Mouse (Mus musculus) embryonic facial prominence, embryonic 11.5 days (tissue): Measurements from ENCODE around the gene Alk. TPM values are rescaled to one million over a fixed set of nuclear protein-coding genes. Genes with fewer than 3 reads are reported as not detected.

ENCODE experiments used
- ATAC-seq: fragments of 200-750 bp; cut with Nextera tagmentation; replicated peaks from 2 replicates; pipeline ENCODE4 v1.8.0; 2017; ENCODE audit warnings: low read depth; ENCODE audit not compliant: insufficient number of reproducible peaks, low FRiP score, low TSS enrichment
- DNase-seq: peaks from one replicate; pipeline ENCODE4 v3.0.0-alpha.2; 2015; ENCODE audit warnings: low spot score
- H3K27ac ChIP-seq: fragments of 300-500 bp; sonication (generic); replicated peaks from 2 replicates; pipeline ENCODE4 v1.5.1; 2014; ENCODE audit warnings: mild to moderate bottlenecking, low read depth, low read length, control low read depth
- H3K27me3 ChIP-seq: fragments of 300-500 bp; sonication (generic); 2 replicates; pipeline ENCODE4 v1.6.1; 2014; ENCODE audit warnings: mild to moderate bottlenecking, low read length, moderate library complexity, mixed read lengths; ENCODE audit not compliant: control insufficient read depth, insufficient read depth
- H3K36me3 ChIP-seq: fragments of 300-500 bp; sonication (generic); replicated peaks from 2 replicates; pipeline ENCODE4 v1.6.1; 2014; ENCODE audit warnings: low read depth, mild to moderate bottlenecking, low read length, moderate library complexity, mixed read lengths; ENCODE audit not compliant: control insufficient read depth, insufficient read depth
- H3K4me1 ChIP-seq: fragments of 300-500 bp; sonication (generic); 2 replicates; pipeline ENCODE4 v1.6.1; 2014; ENCODE audit warnings: low read length, mixed read lengths; ENCODE audit not compliant: control insufficient read depth, insufficient read depth
- H3K4me2 ChIP-seq: fragments of 300-500 bp; sonication (generic); 2 replicates; pipeline ENCODE4 v1.6.1; 2014; ENCODE audit warnings: low read depth, mild to moderate bottlenecking, control low read depth, low read length, moderate library complexity
- H3K4me3 ChIP-seq: fragments of 300-500 bp; sonication (generic); 2 replicates; pipeline ENCODE4 v1.5.1; 2014; ENCODE audit warnings: low read depth, low read length, control low read depth
- H3K9ac ChIP-seq: fragments of 300-500 bp; sonication (generic); replicated peaks from 2 replicates; pipeline ENCODE4 v1.6.1; 2014; ENCODE audit warnings: mild to moderate bottlenecking, control low read depth, low read length
- H3K9me3 ChIP-seq: fragments of 300-500 bp; sonication (generic); replicated peaks from 2 replicates; pipeline ENCODE4 v1.6.1; 2016; ENCODE audit warnings: mild to moderate bottlenecking, low read length, inconsistent platforms, mixed read lengths; ENCODE audit not compliant: control insufficient read depth
- WGBS: fragments of 180-500 bp; shearing (Covaris S2); extraction: QIAGEN DNeasy Blood & Tissue Kit; methylation state at CpG from one replicate; pipeline ENCODE4 v1.1.7; 2014; 5-methylcytosine and 5-hydroxymethylcytosine counted together
- polyA plus RNA-seq: library from polyadenylated mRNA; unstranded; fragments of >200 nt; fragmentation: Nextera tagmentation; extraction: Ambion mirVana; gene quantifications from 2 replicates; pipeline ENCODE4 v1.2.1, GENCODE M21; 2014

Gene Alk
- polyA plus RNA-seq, 1 experiment from 2014 or later: 0.38 TPM

DNA sequence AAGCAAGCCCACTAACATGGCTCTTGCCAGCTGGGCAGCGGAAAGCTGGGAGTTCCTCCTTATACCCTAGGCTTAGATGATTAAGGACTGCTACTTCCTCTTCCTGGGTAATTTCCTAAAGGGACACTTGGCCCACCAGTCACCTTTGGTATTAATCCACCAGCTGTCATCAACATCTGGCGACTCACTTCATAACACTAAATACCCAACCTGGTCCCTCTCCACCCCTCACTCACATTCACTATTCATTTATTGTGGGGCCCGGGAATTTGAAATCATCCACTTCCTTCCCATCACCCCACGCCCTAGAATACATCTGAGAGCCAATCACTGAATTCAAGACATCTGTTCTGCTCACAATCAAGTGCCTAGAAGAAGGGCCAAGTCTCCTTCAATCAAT, 235.4 kb downstream of the Alk start:
- 63% methylated on average over 4 of the region's 4 CpGs for WGBS
- H3K9me3 ChIP-seq: no peaks in the 10 kb centered on the region
- H3K4me1 ChIP-seq: no peaks in the 10 kb centered on the region
- DNase-seq (peak; percentile 1), ATAC-seq (no peak)
- H3K27ac ChIP-seq: no peak overlapping the region
- H3K9ac ChIP-seq: no peak overlapping the region
- H3K36me3 ChIP-seq: no peaks in the 10 kb centered on the region
- no peaks in the 10 kb centered on the region for H3K27me3 ChIP-seq
- no peak overlapping the region for H3K4me2 ChIP-seq
- H3K4me3 ChIP-seq: no peak overlapping the region

GRCm38 (mm10) chr17:72362811-72363496, 241.5 kb downstream of the Alk start:
- no peak overlapping the region for H3K4me3 ChIP-seq
- no peak overlapping the region for H3K4me2 ChIP-seq
- H3K4me1 ChIP-seq: no peaks in the 10 kb centered on the region
- no peaks in the 10 kb centered on the region for H3K36me3 ChIP-seq
- 93% methylated on average over 10 of the region's 10 CpGs for WGBS
- no peaks in the 10 kb centered on the region for H3K9me3 ChIP-seq
- H3K9ac ChIP-seq: no peak overlapping the region
- no peak for DNase-seq
- H3K27me3 ChIP-seq: no peaks in the 10 kb centered on the region
- no peak for ATAC-seq
- no peak overlapping the region for H3K27ac ChIP-seq

DNA sequence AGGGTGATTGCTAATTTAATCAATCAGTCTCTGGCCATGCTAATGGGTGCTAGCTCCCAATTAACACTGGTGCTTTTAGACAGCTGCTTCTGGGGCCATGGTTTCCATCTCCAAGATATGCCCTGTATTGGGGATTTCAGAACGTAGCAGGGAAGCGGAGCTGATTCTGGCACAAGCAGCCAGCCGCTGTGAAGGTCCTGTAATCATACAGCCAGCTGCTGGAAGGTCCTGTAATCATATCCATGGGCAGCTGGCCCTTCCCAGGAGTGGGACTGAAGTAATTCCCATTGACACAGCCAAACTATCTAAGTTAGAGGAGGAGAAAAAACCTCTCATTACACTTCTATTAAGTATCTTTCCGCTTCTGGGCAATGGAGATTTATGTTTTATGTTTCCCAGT, 242.5 kb downstream of the Alk start:
- H3K4me3 ChIP-seq: no peak overlapping the region
- no peak overlapping the region for H3K9ac ChIP-seq
- 87% methylated on average over 4 of the region's 4 CpGs for WGBS
- no peak for ATAC-seq
- no peak overlapping the region for H3K4me2 ChIP-seq
- no peaks in the 10 kb centered on the region for H3K9me3 ChIP-seq
- no peaks in the 10 kb centered on the region for H3K4me1 ChIP-seq
- DNase-seq: no peak
- H3K27me3 ChIP-seq: no peaks in the 10 kb centered on the region
- H3K36me3 ChIP-seq: no peaks in the 10 kb centered on the region
- no peak overlapping the region for H3K27ac ChIP-seq

DNA sequence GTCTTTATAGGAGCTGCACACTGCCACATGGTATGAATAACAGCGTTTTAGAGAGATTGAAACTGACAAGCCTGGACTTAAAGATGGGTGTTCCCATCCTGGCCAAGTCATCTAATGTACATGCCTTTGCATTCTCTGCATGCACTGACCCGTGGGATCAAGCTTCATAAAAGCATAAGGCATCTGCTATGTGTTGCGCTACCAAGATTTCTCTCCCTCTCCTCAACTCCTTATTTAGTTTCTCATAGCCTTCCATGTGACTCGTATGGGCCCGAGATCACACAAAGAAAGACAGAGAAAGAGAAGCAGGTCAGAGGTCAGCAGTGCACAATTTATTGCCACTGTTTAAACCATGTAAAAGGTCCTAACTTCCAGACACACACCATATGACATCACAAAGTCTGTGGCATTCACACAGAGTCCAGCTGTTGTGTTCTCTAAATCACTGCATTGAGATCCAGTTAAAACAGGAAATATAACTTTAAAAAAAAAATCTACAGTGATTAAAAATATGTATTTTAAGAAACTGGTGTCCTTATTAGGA, 247.6 kb downstream of the Alk start:
- ATAC-seq (no peak), DNase-seq (peak; percentile 4)
- H3K27ac ChIP-seq: no peak overlapping the region
- no peak overlapping the region for H3K9ac ChIP-seq
- no peaks in the 10 kb centered on the region for H3K27me3 ChIP-seq
- no peaks in the 10 kb centered on the region for H3K36me3 ChIP-seq
- no peak overlapping the region for H3K4me2 ChIP-seq
- no peaks in the 10 kb centered on the region for H3K4me1 ChIP-seq
- H3K4me3 ChIP-seq: no peak overlapping the region
- H3K9me3 ChIP-seq: no peaks in the 10 kb centered on the region
- WGBS: 74% methylated on average over 5 of the region's 5 CpGs

DNA sequence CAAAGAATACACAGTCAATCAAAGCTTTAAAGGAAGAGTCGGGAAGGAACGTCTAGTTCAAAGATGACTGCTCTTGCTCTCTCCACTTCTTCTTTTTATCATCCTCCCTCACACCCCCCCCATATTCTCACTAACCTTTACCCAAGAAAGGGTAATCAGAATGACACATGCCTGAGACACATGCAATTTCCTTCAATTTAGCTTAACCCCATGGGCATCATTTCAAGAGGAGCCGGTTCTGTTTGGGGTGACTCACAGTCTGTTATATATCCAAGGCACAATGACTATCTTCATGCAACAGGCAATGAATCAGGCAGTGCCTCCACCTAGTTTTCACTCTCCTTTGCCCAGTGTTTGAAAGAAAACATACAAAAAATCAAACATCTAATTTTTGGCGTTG, 265.0 kb downstream of the Alk start:
- 89% methylated on average over 4 of the region's 4 CpGs for WGBS

DNA sequence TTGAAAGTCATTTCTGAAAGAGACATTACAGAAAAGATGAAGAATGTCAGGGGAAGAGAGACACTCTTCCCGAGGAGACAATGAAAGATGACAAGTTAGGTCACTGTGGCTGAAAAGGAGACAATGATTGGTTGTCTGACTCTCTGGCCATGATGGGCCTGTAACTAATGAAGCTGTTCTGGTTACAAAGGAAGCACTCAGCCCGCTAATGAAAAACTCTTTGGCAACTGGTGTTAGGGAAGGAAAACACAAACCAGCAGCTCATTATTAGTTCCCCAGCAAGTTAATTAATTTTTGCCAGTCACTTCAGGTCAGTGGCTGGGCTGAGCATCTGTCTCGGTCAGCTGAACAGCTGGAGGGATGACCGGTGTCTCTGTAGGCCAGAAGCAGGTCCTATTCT, 271.5 kb downstream of the Alk start:
- DNase-seq (no peak), ATAC-seq (no peak)
- H3K27ac ChIP-seq: no peak overlapping the region
- H3K9me3 ChIP-seq: no peaks in the 10 kb centered on the region
- WGBS: 32% methylated on average over 4 of the region's 4 CpGs
- H3K9ac ChIP-seq: no peak overlapping the region
- no peaks in the 10 kb centered on the region for H3K27me3 ChIP-seq
- no peaks in the 10 kb centered on the region for H3K36me3 ChIP-seq
- H3K4me1 ChIP-seq: no peaks in the 10 kb centered on the region
- no peak overlapping the region for H3K4me2 ChIP-seq
- no peak overlapping the region for H3K4me3 ChIP-seq

More for the DNA sequence above, 265.0 kb downstream of the Alk start:
- no peak overlapping the region for H3K9ac ChIP-seq
- DNase-seq: no peak
- H3K27me3 ChIP-seq: no peaks in the 10 kb centered on the region
- no peaks in the 10 kb centered on the region for H3K9me3 ChIP-seq
- no peak overlapping the region for H3K4me3 ChIP-seq
- no peak for ATAC-seq
- no peak overlapping the region for H3K27ac ChIP-seq
- no peaks in the 10 kb centered on the region for H3K36me3 ChIP-seq
- H3K4me2 ChIP-seq: no peak overlapping the region
- no peaks in the 10 kb centered on the region for H3K4me1 ChIP-seq

DNA sequence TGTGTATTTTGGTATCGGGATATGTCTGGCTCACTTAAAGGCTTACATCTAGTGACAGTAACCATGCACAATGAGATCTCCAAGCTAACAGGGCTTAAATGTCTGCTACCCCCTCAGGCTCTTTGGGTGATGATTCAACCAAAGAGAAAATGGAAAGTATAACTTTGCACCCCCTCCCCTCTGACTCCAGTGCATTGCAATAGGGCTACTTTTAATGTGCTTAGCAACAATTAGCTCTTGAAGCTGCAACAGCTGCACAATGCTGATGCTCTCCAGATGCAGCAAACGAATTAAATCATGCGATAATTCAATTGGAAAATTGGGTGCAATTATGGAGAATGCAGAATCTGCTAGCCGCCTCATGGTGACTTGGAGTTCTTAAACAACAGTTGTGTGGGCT, 278.5 kb downstream of the Alk start:
- Histone ChIP-seq H3K27me3 (no peaks in the 10 kb centered on the region), H3K4me3 (no peak overlapping the region), H3K27ac (no peak overlapping the region), H3K9me3 (no peaks in the 10 kb centered on the region), H3K9ac (no peak overlapping the region), H3K4me2 (no peak overlapping the region), H3K36me3 (no peaks in the 10 kb centered on the region), H3K4me1 (no peaks in the 10 kb centered on the region)
- WGBS: 73% methylated on average over 4 of the region's 4 CpGs
- DNase-seq (peak; percentile 16), ATAC-seq (no peak)

DNA sequence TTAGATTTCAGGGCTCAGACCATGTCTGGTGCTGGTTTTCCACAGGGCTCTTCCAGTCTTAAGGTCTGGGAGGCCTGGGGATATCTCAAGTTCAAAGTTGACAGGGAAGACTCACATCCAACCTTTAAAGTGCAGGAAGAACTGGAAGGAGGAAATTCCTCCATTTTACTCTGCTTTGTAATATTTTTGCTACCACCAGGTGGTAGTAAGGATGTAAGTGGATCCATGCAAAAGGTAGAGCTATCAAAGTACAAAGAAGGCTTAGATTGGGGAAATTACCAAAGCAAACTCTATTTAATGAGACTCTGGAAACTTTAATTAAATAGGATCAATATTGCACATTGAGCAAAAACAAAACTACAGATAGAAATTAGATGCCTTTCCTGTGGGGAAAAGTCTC, 284.9 kb downstream of the Alk start:
- Histone ChIP-seq H3K4me3 (no peak overlapping the region), H3K9me3 (no peaks in the 10 kb centered on the region), H3K4me2 (no peak overlapping the region), H3K9ac (no peak overlapping the region), H3K36me3 (no peaks in the 10 kb centered on the region), H3K27me3 (no peaks in the 10 kb centered on the region), H3K4me1 (no peaks in the 10 kb centered on the region), H3K27ac (no peak overlapping the region)
- no peak for ATAC-seq
- DNase-seq: peak; percentile 12
